Mouse (Mus musculus) stomach, postnatal 0 days (tissue): ENCODE results near the gene Sema3a.

Experiments used
- CTCF ChIP-seq: IDR thresholded peaks from 2 replicates; pipeline ENCODE4 v1.5.1; 2016; ENCODE audit warnings: antibody characterized with exemption, low read depth, mild to moderate bottlenecking, moderate library complexity
- EP300 ChIP-seq: optimal IDR thresholded peaks from 2 replicates; pipeline ENCODE3; 2016; ENCODE audit warnings: antibody characterized with exemption

GRCm38 (mm10) chr5:13548210-13548554 lies 423.0 kb downstream of the Sema3a start:
- no peak for TF ChIP-seq EP300
- no peak for TF ChIP-seq CTCF
